Mouse (Mus musculus) MEL (cell line): ENCODE measurements around the gene Col5a3. TPM values are rescaled to one million over a fixed set of nuclear protein-coding genes. Genes with fewer than 3 reads are reported as not detected.

Experiments used
- DNase-seq: peaks from one replicate; pipeline ENCODE4 v3.0.0; 2011; ENCODE audit warnings: low read depth, low spot score
- H3K27ac ChIP-seq: 2 replicates; pipeline ENCODE4 v1.5.1; 2012; ENCODE audit warnings: low read depth, mild to moderate bottlenecking, control low read depth, low read length, moderate library complexity; ENCODE audit not compliant: control insufficient read depth
- H3K27me3 ChIP-seq, 2 experiments: fragments of 150-350 bp in 1 of 2; sonication (generic) in 1 of 2; 2 replicates each; pipeline ENCODE4 v1.6.1; 2012; ENCODE audit warnings: low read length in 2 of 2, mild to moderate bottlenecking in 2 of 2, improper control_type of control experiment in 1 of 2, moderate library complexity in 1 of 2; ENCODE audit not compliant: insufficient read depth in 2 of 2, control insufficient read depth in 1 of 2
- H3K36me3 ChIP-seq, 2 experiments: 2 replicates each; pipeline ENCODE4 v1.6.1; 2012 to 2014; ENCODE audit warnings: low read length in 2 of 2, improper control_type of control experiment in 1 of 2, inconsistent platforms in 1 of 2, mild to moderate bottlenecking in 1 of 2; ENCODE audit not compliant: insufficient read depth in 2 of 2, control insufficient read depth in 1 of 2
- H3K4me1 ChIP-seq, 2 experiments: fragments of 150-350 bp in 1 of 2; sonication (generic) in 1 of 2; 2 replicates each; pipeline ENCODE4 v1.6.1; 2012; ENCODE audit warnings: low read length in 2 of 2, improper control_type of control experiment in 1 of 2, mild to moderate bottlenecking in 1 of 2; ENCODE audit not compliant: insufficient read depth in 2 of 2, control insufficient read depth in 1 of 2
- H3K4me3 ChIP-seq, 2 experiments: fragments of 150-350 bp in 1 of 2; sonication (generic) in 1 of 2; 2 replicates each; pipeline ENCODE4 v1.5.1; 2012; ENCODE audit warnings: low read depth in 2 of 2, low read length in 2 of 2, mild to moderate bottlenecking in 2 of 2, moderate library complexity in 2 of 2, control low read depth in 1 of 2, improper control_type of control experiment in 1 of 2; ENCODE audit not compliant: control insufficient read depth in 1 of 2, insufficient read depth in 1 of 2
- H3K79me2 ChIP-seq: 2 replicates; pipeline ENCODE4 v1.6.1; 2012; ENCODE audit warnings: mild to moderate bottlenecking, low read length, moderate library complexity; ENCODE audit not compliant: control insufficient read depth, poor library complexity, insufficient read depth
- H3K9ac ChIP-seq: 2 replicates; pipeline ENCODE4 v1.6.1; 2012; ENCODE audit warnings: low read depth, mild to moderate bottlenecking, control low read depth, low read length, moderate library complexity; ENCODE audit not compliant: control insufficient read depth, poor library complexity, severe bottlenecking
- H3K9me3 ChIP-seq: fragments of 150-350 bp; sonication (generic); replicated peaks from 2 replicates; pipeline ENCODE4 v1.6.1; 2012; ENCODE audit warnings: mild to moderate bottlenecking, low read length, improper control_type of control experiment, moderate library complexity; ENCODE audit not compliant: insufficient read depth
- BHLHE40 ChIP-seq: IDR thresholded peaks from 2 replicates; pipeline ENCODE4 v1.6.1; 2012; ENCODE audit warnings: low read depth, mild to moderate bottlenecking, inconsistent platforms, low read length, improper control_type of control experiment, borderline replicate concordance
- CHD1 ChIP-seq: IDR thresholded peaks from 2 replicates; pipeline ENCODE4 v1.6.1; 2012; ENCODE audit warnings: low read depth, mild to moderate bottlenecking, inconsistent platforms, low read length, improper control_type of control experiment
- JUND ChIP-seq: IDR thresholded peaks from 2 replicates; pipeline ENCODE4 v1.6.1; 2011; ENCODE audit warnings: low read depth, mild to moderate bottlenecking, improper control_type of control experiment, low read length
- MAFK ChIP-seq: IDR thresholded peaks from 2 replicates; pipeline ENCODE4 v1.6.1; 2011; ENCODE audit warnings: low read depth, mild to moderate bottlenecking, low read length, improper control_type of control experiment, borderline replicate concordance
- MAX ChIP-seq: IDR thresholded peaks from 2 replicates; pipeline ENCODE4 v1.6.1; 2011; ENCODE audit warnings: low read length, improper control_type of control experiment
- MAZ ChIP-seq: IDR thresholded peaks from 2 replicates; pipeline ENCODE4 v1.6.1; 2012; ENCODE audit warnings: low read depth, mild to moderate bottlenecking, inconsistent platforms, low read length, improper control_type of control experiment
- MXI1 ChIP-seq: IDR thresholded peaks from 2 replicates; pipeline ENCODE4 v1.6.1; 2011; ENCODE audit warnings: mild to moderate bottlenecking, low read depth, low read length, improper control_type of control experiment
- MYC ChIP-seq: IDR thresholded peaks from 2 replicates; pipeline ENCODE4 v1.6.1; 2011; ENCODE audit warnings: low read depth, mild to moderate bottlenecking, low read length, improper control_type of control experiment, moderate library complexity
- NRF1 ChIP-seq: IDR thresholded peaks from 2 replicates; pipeline ENCODE4 v1.6.1; 2014; ENCODE audit warnings: low read depth, mild to moderate bottlenecking, inconsistent platforms, low read length, improper control_type of control experiment, moderate library complexity; ENCODE audit not compliant: poor library complexity, insufficient read depth, severe bottlenecking
- POLR2A ChIP-seq, 2 experiments: IDR thresholded peaks; 2 replicates each; pipeline ENCODE4 v1.6.1; 2011 to 2012; ENCODE audit warnings: low read length in 2 of 2, mild to moderate bottlenecking in 2 of 2, control low read depth in 1 of 2, improper control_type of control experiment in 1 of 2, low read depth in 1 of 2, moderate library complexity in 1 of 2; ENCODE audit not compliant: control insufficient read depth in 1 of 2, insufficient read depth in 1 of 2, poor library complexity in 1 of 2
- POLR2AphosphoS2 ChIP-seq: IDR thresholded peaks from 2 replicates; pipeline ENCODE4 v1.6.1; 2011; ENCODE audit warnings: low read length, improper control_type of control experiment
- SMC3 ChIP-seq: IDR thresholded peaks from 2 replicates; pipeline ENCODE4 v1.6.1; 2011; ENCODE audit warnings: low read depth, low read length, improper control_type of control experiment
- USF1 ChIP-seq: IDR thresholded peaks from 2 replicates; pipeline ENCODE4 v1.6.1; 2014; ENCODE audit warnings: low read depth, mild to moderate bottlenecking, inconsistent platforms, low read length, improper control_type of control experiment, moderate library complexity
- ZKSCAN1 ChIP-seq: IDR thresholded peaks from 2 replicates; pipeline ENCODE4 v1.6.1; 2012; ENCODE audit warnings: low read depth, mild to moderate bottlenecking, inconsistent platforms, low read length, improper control_type of control experiment, moderate library complexity
- polyA plus RNA-seq, 2 experiments: library from polyadenylated mRNA; stranded (reverse) in 1 of 2; unstranded in 1 of 2; fragments of >175 nt in 1 of 2; fragments of >200 nt in 1 of 2; gene quantifications; 2 replicates each; pipeline versions ENCODE4 v1.2.1 to v1.2.4; 2012; ENCODE audit warnings: low replicate concordance in 2 of 2, low read depth in 1 of 2; ENCODE audit not compliant: insufficient read length in 2 of 2, insufficient read depth in 1 of 2, missing spikeins in 1 of 2
- total RNA-seq: library from RNA; depleted of rRNA; stranded (reverse); fragments of 300-350 nt; gene quantifications from 2 replicates; pipeline ENCODE4 v1.2.3, GENCODE M21; 2012

The Col5a3 gene
- total and polyA plus RNA-seq, 3 experiments: 0.08 to 0.53 TPM; not detected in 1

DNA sequence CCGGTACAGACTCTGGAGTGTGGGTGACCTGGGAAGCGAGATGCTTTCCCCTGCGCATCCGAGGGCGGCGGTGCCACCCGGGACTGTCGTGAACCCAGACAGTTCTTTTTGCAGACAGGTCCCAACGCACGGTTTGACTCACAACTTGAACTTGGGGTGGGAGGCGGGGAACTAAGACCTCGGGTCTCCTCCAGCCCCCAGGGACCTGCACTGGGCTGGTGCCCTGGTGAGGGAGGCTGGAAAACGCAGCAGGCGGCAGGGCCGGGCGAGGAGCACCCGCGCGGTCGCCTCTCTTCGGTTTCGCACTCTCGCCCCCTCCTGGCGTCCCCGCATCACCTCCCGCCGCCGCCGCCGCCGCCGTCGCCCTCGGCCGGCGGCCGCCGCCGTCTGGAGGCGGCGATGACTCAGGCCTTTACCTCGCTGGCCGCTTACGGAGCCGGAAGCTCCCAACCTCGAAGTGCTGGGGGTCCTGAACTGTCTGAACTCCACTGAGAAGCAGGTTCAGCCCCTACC, 87.2 kb downstream of the Col5a3 start (continued):
- TF ChIP-seq BHLHE40: no peak
- no peak for TF ChIP-seq POLR2AphosphoS2
- no peak for TF ChIP-seq NRF1
- no peak; the same call in 1 of the 2 replicates for TF ChIP-seq CHD1

DNA sequence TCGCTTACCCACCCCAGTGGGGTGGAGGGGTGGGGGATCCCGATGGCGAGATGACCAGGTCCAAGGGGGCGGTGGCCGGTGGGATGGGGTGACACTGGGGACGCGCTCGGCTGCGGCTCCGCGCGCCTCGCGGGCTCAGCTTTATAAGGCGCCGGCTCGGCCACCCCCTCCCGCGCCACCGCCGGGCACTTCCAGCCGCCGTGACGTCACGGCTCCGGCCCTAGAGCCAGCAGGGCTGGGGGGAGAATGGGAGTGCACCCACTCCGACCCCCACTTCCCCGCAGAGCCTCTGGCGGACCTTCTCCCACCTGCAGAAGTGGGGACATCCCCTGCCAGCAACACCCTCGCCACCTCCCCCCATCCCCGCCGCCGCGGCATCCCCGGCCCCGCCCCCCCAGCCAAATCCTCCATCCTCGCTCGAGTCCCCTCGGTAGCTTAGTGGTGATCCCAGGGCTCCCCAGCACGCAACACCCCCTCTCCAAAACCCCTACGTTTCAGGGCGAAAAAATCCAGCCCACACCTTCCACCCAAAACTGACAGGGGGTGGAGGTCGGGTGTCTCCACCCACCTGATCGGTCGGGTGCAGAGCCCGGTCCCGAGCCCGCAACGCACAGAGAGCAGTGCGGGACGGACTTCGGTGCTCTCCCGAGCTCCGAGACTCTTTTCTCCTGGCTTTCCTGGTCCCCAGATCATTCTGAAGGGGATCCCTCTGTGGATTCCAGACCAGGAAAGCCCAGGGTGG, 87.8 kb downstream of the Col5a3 start:
- Histone ChIP-seq H3K4me3 (peak overlapping the region; percentile 39 to 68), H3K9ac (peak overlapping the region; percentile 59), H3K4me1 (peaks cover 3 to 4% of the 10 kb centered on the region in 2 experiments; a peak in 2 of 4 replicates), H3K27me3 (peaks cover 7 to 27% of the 10 kb centered on the region in 2 experiments), H3K79me2 (no peaks in the 10 kb centered on the region), H3K36me3 (peaks cover 0 to 3% of the 10 kb centered on the region in 2 experiments; a peak in 1 of 4 replicates), H3K27ac (no peak overlapping the region), H3K9me3 (no peaks in the 10 kb centered on the region)
- TF ChIP-seq MAX (no peak), CHD1 (no peak), MXI1 (no peak), MAZ (no peak)
- DNase-seq: no peak

- H3K4me1 ChIP-seq: peaks cover 3 to 4% of the 10 kb centered on the region in 2 experiments; a peak in 2 of 4 replicates
- no peak overlapping the region for H3K9ac ChIP-seq
- TF ChIP-seq MYC: no peak
- TF ChIP-seq ZKSCAN1: no peak
- no peak for TF ChIP-seq SMC3
- no peak for TF ChIP-seq MAFK
- no peak for TF ChIP-seq POLR2A (IDR thresholded peaks at IDR 0.05; ENCODE audit: control insufficient read depth in 1 of 2, insufficient read depth in 1 of 2, low read depth in 1 of 2, low read length in 2 of 2, poor library complexity in 1 of 2)
- no peak for TF ChIP-seq JUND
- no peak for TF ChIP-seq USF1
- TF ChIP-seq, all 39 proteins: peak for 0
- no peak for DNase-seq
- peaks cover 0 to 3% of the 10 kb centered on the region in 2 experiments; a peak in 1 of 4 replicates for H3K36me3 ChIP-seq
- H3K79me2 ChIP-seq: no peaks in the 10 kb centered on the region
- no peak overlapping the region for H3K27ac ChIP-seq
- H3K4me3 ChIP-seq: no peak overlapping the region
- peaks cover 9 to 21% of the 10 kb centered on the region in 2 experiments for H3K27me3 ChIP-seq
- H3K9me3 ChIP-seq: no peaks in the 10 kb centered on the region
These were observed 88.6 kb downstream of the Col5a3 start for GRCm38 (mm10) chr9:20726134-20726858.
